Mouse (Mus musculus) thymus, adult 2 months (tissue): Measurements from ENCODE around the gene Rap2b. TPM values are rescaled to one million over a fixed set of nuclear protein-coding genes. Genes with fewer than 3 reads are reported as not detected.

Experiments
- DNase-seq: peaks from one replicate; pipeline ENCODE4 v3.0.0; 2021
- H3K27ac ChIP-seq: fragments of 200-500 bp; 2 replicates; pipeline ENCODE4 v1.5.1; 2012; ENCODE audit warnings: low read length, control low read depth; ENCODE audit not compliant: control insufficient read depth, insufficient read depth
- H3K27me3 ChIP-seq: fragments of 200-500 bp; 2 replicates; pipeline ENCODE4 v1.6.1; 2012; ENCODE audit warnings: mild to moderate bottlenecking, low read length, moderate library complexity, mixed read lengths; ENCODE audit not compliant: control insufficient read depth, insufficient read depth
- H3K36me3 ChIP-seq: fragments of 200-500 bp; 2 replicates; pipeline ENCODE4 v1.6.1; 2012; ENCODE audit warnings: mild to moderate bottlenecking, low read length, moderate library complexity; ENCODE audit not compliant: control insufficient read depth, insufficient read depth
- H3K4me1 ChIP-seq: fragments of 200-500 bp; replicated peaks from 2 replicates; pipeline ENCODE4 v1.6.1; 2012; ENCODE audit warnings: low read length; ENCODE audit not compliant: control insufficient read depth, insufficient read depth
- H3K4me3 ChIP-seq: fragments of 200-500 bp; 2 replicates; pipeline ENCODE4 v1.5.1; 2012; ENCODE audit warnings: mild to moderate bottlenecking, low read length, control low read depth, moderate library complexity; ENCODE audit not compliant: control insufficient read depth, insufficient read depth
- CTCF ChIP-seq: fragments of 200-500 bp; IDR thresholded peaks from 2 replicates; pipeline ENCODE4 v1.5.1; 2012; ENCODE audit warnings: mild to moderate bottlenecking, control low read depth, low read length, moderate library complexity, borderline replicate concordance; ENCODE audit not compliant: control insufficient read depth, poor library complexity, insufficient read depth; ENCODE audit errors: extremely low read depth
- POLR2A ChIP-seq: fragments of 200-500 bp; IDR thresholded peaks from 2 replicates; pipeline ENCODE4 v1.6.1; 2012; ENCODE audit warnings: mild to moderate bottlenecking, low read length, control low read depth, moderate library complexity; ENCODE audit not compliant: control insufficient read depth, poor library complexity, insufficient read depth; ENCODE audit errors: extremely low read depth
- WGBS: fragments of 180-500 bp; shearing (Covaris S2); methylation state at CpG from one replicate; pipeline ENCODE4 v1.1.7; 2018; 5-methylcytosine and 5-hydroxymethylcytosine counted together
- polyA plus RNA-seq: library from polyadenylated mRNA; depleted of rRNA; stranded (reverse); fragments of >200 nt; gene quantifications from 2 replicates; pipeline ENCODE4 v1.2.3, GENCODE M21; 2012; rRNA removed

Gene Rap2b
- polyA plus RNA-seq = 11.1 and 12.7 TPM in 2 replicates

DNA sequence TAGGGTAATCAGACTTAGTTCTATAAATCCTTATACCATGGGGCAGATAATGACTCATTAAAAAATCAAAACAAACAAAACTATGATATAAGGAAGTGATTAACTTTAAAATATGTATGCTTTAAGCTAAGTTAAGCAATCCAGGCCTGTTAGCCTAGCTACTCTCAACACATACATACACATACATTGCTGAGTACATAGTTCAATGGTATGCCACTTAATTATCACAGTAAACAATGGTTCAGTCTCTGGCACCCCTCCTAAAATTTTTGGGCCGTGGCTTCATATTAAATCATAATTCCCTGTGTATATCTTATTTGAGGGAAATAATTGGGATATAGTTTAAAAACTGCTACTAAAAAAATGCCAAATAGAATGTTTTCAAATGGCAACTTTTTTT, at the start of gene Rap2b:
Rap2b (plus strand) TSS at position 301 of the 400 bp plus-strand sequence.
- no peaks in the 10 kb centered on the region for H3K36me3 ChIP-seq
- peaks cover 7% of the 10 kb centered on the region for H3K4me1 ChIP-seq
- no peaks in the 10 kb centered on the region for H3K27me3 ChIP-seq
- 95% methylated on average over 1 of the region's 1 CpGs for WGBS
- no peak for DNase-seq
- no peak within 1 kb of the TSS for H3K27ac ChIP-seq
- TF ChIP-seq POLR2A (no peak), CTCF (no peak)
- H3K4me3 ChIP-seq = no peak within 1 kb of the TSS

DNA sequence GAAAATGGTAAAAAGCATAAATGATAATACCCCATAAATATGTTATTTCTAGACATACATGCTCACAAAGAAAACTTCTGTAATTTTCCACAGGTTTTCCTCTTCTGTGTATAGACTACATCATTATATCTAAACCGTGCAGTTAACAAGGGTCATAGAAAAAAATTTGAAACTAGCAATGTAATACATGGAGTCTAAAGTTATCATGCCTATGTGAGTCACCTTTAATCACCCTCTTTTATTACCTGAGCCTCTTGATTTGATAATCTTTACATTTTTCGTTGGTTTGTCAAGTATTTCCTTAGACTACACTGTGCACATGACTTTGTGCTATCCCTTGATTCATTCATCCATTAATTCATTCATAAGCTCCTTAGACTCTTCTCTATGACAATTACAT, 46.4 kb upstream of the Rap2b start:
- H3K27ac ChIP-seq = no peak overlapping the region
- H3K27me3 ChIP-seq = no peaks in the 10 kb centered on the region
- H3K36me3 ChIP-seq = no peaks in the 10 kb centered on the region
- TF ChIP-seq POLR2A (no peak), CTCF (no peak)
- DNase-seq = no peak
- H3K4me1 ChIP-seq = no peaks in the 10 kb centered on the region
- WGBS = 89% methylated on average over 2 of the region's 2 CpGs
- H3K4me3 ChIP-seq = no peak overlapping the region

DNA sequence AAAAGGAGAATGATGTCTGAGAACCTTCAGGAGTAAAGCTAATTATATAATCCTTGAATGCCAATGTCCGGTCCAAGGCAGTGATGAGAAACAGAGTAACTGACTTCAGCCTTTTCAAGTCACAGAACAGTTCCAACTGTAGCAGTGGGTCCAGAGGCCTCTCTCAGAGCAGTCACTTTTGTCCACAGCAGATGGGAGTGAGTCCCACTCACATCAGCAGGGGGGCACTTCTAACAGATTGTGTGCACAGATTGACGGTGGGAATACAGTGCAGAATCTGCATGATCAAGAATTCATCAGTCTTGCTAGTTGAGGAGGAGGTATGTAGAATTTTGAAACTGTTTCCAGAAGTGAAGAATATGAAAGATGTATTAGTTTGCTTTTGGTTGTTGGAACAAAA, 41.4 kb upstream of the Rap2b start:
- no peaks in the 10 kb centered on the region for H3K27me3 ChIP-seq
- H3K36me3 ChIP-seq = no peaks in the 10 kb centered on the region
- DNase-seq = no peak
- no peaks in the 10 kb centered on the region for H3K4me1 ChIP-seq
- no peak overlapping the region for H3K4me3 ChIP-seq
- TF ChIP-seq POLR2A (no peak), CTCF (no peak)
- 98% methylated on average over 2 of the region's 2 CpGs for WGBS
- no peak overlapping the region for H3K27ac ChIP-seq

DNA sequence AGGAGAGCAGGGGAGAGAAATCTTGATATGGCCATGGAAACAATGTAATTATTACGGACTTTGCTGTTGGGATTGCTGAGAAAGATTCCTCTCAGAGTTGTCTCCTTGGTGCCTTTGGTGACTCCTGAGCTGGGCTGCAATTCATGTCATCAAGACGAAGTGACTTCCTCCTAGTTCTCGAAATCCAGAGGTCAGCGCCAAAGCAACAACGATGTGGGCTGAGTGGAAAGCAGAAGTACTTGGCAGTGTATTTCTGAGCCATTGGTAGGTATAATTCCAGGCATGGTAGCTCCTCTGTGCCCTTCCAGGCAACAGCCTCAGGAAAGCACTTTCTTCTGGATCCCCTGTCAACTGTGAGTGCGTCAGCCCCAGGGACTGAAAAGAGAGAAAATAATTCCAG, 39.8 kb upstream of the Rap2b start:
- DNase-seq = no peak
- H3K27ac ChIP-seq = no peak overlapping the region
- no peaks in the 10 kb centered on the region for H3K27me3 ChIP-seq
- WGBS = 37% methylated on average over 6 of the region's 6 CpGs
- H3K4me1 ChIP-seq = no peaks in the 10 kb centered on the region
- TF ChIP-seq CTCF (no peak), POLR2A (no peak)
- H3K36me3 ChIP-seq = no peaks in the 10 kb centered on the region
- no peak overlapping the region for H3K4me3 ChIP-seq

DNA sequence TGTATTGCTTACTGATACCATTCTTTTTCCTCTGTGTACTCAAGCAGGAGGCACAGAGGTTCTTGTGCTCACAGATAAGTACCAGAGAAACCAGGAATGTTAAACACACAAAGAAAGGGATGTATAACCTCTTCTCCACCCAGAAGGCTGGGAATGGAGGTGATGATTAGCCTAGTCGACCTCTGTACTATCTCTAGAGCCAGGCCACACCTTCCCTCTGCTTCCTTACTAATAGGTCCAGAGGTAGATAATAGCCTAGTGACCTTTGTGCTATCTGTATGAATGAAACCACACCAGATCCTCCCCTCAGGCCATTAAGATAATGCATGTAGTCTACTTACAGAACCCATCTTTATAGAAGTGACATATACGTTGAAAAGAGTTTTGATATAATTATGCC, 25.2 kb upstream of the Rap2b start:
- H3K4me1 ChIP-seq = no peaks in the 10 kb centered on the region
- 74% methylated on average over 2 of the region's 2 CpGs for WGBS
- H3K27ac ChIP-seq = no peak overlapping the region
- DNase-seq = no peak
- H3K36me3 ChIP-seq = no peaks in the 10 kb centered on the region
- H3K4me3 ChIP-seq = no peak overlapping the region
- H3K27me3 ChIP-seq = no peaks in the 10 kb centered on the region
- TF ChIP-seq POLR2A = no peak
- no peak for TF ChIP-seq CTCF

DNA sequence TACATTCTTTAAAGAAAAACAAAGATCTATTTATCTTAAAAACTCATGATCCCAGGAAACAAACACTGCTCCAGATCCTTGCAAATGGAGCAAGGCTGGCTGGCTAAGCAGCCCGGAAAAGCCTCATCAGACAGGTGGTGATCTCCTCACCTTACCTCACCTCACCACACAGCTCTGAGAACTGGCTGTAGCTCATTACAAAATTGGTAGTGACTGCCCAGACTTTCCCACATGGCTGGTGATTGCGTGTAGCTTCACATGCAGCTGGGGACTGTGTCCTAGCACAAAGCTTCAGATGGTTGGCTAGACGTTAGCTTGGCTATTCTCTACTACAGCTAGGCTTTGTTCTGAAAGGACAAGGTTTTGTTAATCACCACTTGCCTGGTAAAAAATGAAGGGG, 24.2 kb upstream of the Rap2b start:
- Histone ChIP-seq H3K4me1 (no peaks in the 10 kb centered on the region), H3K27me3 (no peaks in the 10 kb centered on the region), H3K4me3 (no peak overlapping the region), H3K27ac (no peak overlapping the region), H3K36me3 (no peaks in the 10 kb centered on the region)
- WGBS = 87% methylated on average over 3 of the region's 3 CpGs
- no peak for DNase-seq
- TF ChIP-seq POLR2A (no peak), CTCF (no peak)

DNA sequence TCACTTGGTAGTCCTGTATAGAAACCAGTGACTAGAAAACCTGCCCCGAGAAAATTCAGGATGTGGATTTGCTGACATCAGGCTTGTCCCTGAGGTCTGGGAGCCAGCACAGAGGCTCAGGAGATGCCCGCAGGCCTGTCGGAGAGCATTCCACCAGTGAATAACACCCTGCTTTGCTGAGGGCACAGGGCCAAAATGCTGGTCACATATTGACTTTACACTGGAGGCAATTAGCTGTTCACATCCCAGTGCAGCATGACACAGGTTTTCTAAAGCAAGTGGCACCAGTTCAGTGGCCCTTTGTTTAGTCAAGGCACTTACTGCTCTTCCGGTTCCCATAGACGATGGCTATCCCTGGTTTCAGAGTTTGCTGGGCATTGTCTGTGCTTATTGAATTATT, 21.1 kb upstream of the Rap2b start:
- no peaks in the 10 kb centered on the region for H3K4me1 ChIP-seq
- WGBS = 94% methylated on average over 5 of the region's 5 CpGs
- H3K4me3 ChIP-seq = no peak overlapping the region
- H3K36me3 ChIP-seq = no peaks in the 10 kb centered on the region
- no peak for DNase-seq
- no peaks in the 10 kb centered on the region for H3K27me3 ChIP-seq
- TF ChIP-seq CTCF = no peak
- TF ChIP-seq POLR2A = no peak
- H3K27ac ChIP-seq = no peak overlapping the region
